Comparison of ENCODE assay signal across 8 mouse cellular contexts in the genomic region with DNA sequence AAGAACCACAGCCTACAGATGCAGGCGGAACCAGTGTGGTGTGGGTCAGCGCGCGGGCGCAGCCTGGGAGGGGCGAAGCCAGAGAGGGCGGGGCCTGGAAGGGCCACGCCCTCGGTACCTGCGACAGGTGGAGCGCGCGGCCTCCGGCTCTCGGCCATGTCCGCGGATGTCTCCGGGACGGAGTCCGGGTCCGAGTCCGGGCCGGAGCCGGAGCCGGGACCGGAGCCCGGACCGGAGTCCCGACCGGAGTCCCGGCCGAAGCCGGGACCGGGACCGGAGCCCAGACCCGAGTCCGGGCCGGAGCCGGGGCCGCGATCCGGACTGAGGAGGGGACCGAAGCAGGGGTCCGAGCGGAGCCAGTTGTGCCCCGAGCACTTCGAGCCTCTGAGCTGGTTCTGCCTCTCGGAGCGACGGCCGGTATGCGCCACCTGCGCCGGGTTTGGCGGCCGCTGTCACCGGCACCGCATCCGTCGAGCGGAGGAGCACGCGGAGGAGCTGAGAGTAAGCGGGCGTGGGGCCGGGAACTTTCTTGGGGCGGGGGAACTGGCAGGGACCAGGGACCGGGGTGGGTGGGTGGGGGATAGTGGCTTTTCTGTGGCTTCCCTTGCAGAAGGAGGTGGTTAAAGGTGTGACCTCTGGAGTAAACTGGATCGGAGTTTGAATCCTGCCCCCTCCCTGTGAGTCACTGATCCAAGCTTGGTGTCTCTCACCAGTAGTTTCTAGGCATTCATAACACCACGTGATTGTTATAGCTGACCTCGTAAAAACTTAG. TPM values are rescaled to one million over a fixed set of nuclear protein-coding genes. Genes with fewer than 3 reads are reported as not detected.
DNase-seq lines count a peak whose midpoint lies in the region; ATAC-seq and TF ChIP-seq lines count a peak whose summit lies in the region.

A gene (plus strand): TSS at position 117 of the 772 bp plus-strand sequence.

- TF ChIP-seq EP300 in liver, embryonic 14.5 days (IDR thresholded peaks at IDR 0.05; ENCODE audit: low read depth) = no peak

- H3K27ac ChIP-seq in intestine, embryonic 14.5 days (ENCODE audit: low read depth) = peak within 1 kb of the TSS; percentile 57; the same call in 1 of the 2 replicates
- H3K27ac ChIP-seq in liver, embryonic 14.5 days = no peak within 1 kb of the TSS

- DNase-seq in CD4-positive helper T cell, adult 2 months (ENCODE audit: low read depth, low spot score) = peak; percentile 81
- DNase-seq in adrenal gland, postnatal 10 days = peak; percentile 54
- peak; percentile 82 for DNase-seq in intestine, embryonic 14.5 days (ENCODE audit: low spot score)
- DNase-seq in liver, embryonic 14.5 days (ENCODE audit: low read depth in 3 of 3, low spot score in 3 of 3) = no peak
- DNase-seq in natural killer cell, adult 2 months (ENCODE audit: low spot score in 2 of 2) = peak; percentile 60 to 69
- DNase-seq in thymus, postnatal 14 days = peak; percentile 74
- no peak for DNase-seq in c-Kit-positive CD71-positive TER-119-positive erythroid progenitor cells, embryonic 14.5 days (ENCODE audit: low spot score)

- peak within 1 kb of the TSS; percentile 53 for H3K4me3 ChIP-seq in erythroblast, embryonic 14.5 days (replicated peaks)
- peak within 1 kb of the TSS; percentile 47 for H3K4me3 ChIP-seq in intestine, embryonic 14.5 days (ENCODE audit: low read depth, low read length)
- peak within 1 kb of the TSS; percentile 7 to 57 for H3K4me3 ChIP-seq in liver, embryonic 14.5 days (ENCODE audit: insufficient read depth in 1 of 2, low read depth in 2 of 2, low read length in 2 of 2)

- 2% methylated on average over 70 of the region's 71 CpGs for WGBS in intestine, embryonic 14.5 days
- 2% methylated on average over 71 of the region's 71 CpGs for WGBS in liver, embryonic 14.5 days (ENCODE audit: insufficient replicate concordance)

- no peaks in the 10 kb centered on the region for H3K36me3 ChIP-seq in erythroblast, embryonic 14.5 days (ENCODE audit: control insufficient read depth)
- H3K36me3 ChIP-seq in intestine, embryonic 14.5 days (ENCODE audit: control insufficient read depth, insufficient read depth, low read length) = 0 out of 2 replicates have a peak, but pooled peaks cover 4% of the 10 kb centered on the region
- H3K36me3 ChIP-seq in liver, embryonic 14.5 days (replicated peaks; ENCODE audit: control insufficient read depth, insufficient read depth, low read depth) = no peaks in the 10 kb centered on the region

- ATAC-seq in intestine, embryonic 14.5 days (replicated peaks; ENCODE audit: low FRiP score, low TSS enrichment, low read depth) = peak; percentile 92
- peak; percentile 68 for ATAC-seq in liver, embryonic 14.5 days (ENCODE audit: insufficient read depth)

- H3K4me2 ChIP-seq in intestine, embryonic 14.5 days (ENCODE audit: low read length) = peak within 1 kb of the TSS; percentile 71
- H3K4me2 ChIP-seq in liver, embryonic 14.5 days (ENCODE audit: low read depth) = peak within 1 kb of the TSS; percentile 80

- H3K27me3 ChIP-seq in erythroblast, embryonic 14.5 days (ENCODE audit: control insufficient read depth) = peaks cover 62% of the 10 kb centered on the region
- H3K27me3 ChIP-seq in intestine, embryonic 14.5 days (replicated peaks; ENCODE audit: control insufficient read depth, insufficient read depth, low read length) = no peaks in the 10 kb centered on the region
- H3K27me3 ChIP-seq in liver, embryonic 14.5 days (ENCODE audit: control insufficient read depth, insufficient read depth, low read length) = peaks cover 26% of the 10 kb centered on the region

- H3K4me1 ChIP-seq in erythroblast, embryonic 14.5 days (ENCODE audit: control insufficient read depth) = peaks cover 32% of the 10 kb centered on the region
- no peaks in the 10 kb centered on the region for H3K4me1 ChIP-seq in intestine, embryonic 14.5 days (replicated peaks; ENCODE audit: control insufficient read depth, insufficient read depth, low read length)
- peaks cover 12% of the 10 kb centered on the region in 2 experiments for H3K4me1 ChIP-seq in liver, embryonic 14.5 days (replicated peaks; ENCODE audit: control insufficient read depth in 2 of 2, insufficient read depth in 2 of 2, low read length in 1 of 2)

- peak within 1 kb of the TSS; percentile 51 for H3K9ac ChIP-seq in intestine, embryonic 14.5 days (ENCODE audit: low read length)
- no peak within 1 kb of the TSS for H3K9ac ChIP-seq in liver, embryonic 14.5 days (replicated peaks)

- peaks cover 6% of the 10 kb centered on the region; the same call in 1 of the 2 replicates for H3K9me3 ChIP-seq in erythroblast, embryonic 14.5 days (ENCODE audit: control insufficient read depth, low read length)
- no peaks in the 10 kb centered on the region for H3K9me3 ChIP-seq in intestine, embryonic 14.5 days (ENCODE audit: control insufficient read depth, low read length)
- H3K9me3 ChIP-seq in liver, embryonic 14.5 days (ENCODE audit: control insufficient read depth, low read length) = no peaks in the 10 kb centered on the region

- TF ChIP-seq CTCF in liver, embryonic 14.5 days (IDR thresholded peaks at IDR 0.05; ENCODE audit: low read depth) = no peak

RNA-seq across cellular contexts. Expression of the gene that starts here (rescaled TPM):
- 1 to 10 TPM in 1 of 2 experiments, under 1 TPM in 1; 0.93 to 1.1 TPM for total RNA-seq in adrenal gland, postnatal 10 days (2021)
- polyA plus RNA-seq in erythroblast, embryonic 14.5 days (2012) = 0.03 TPM in 1 of 2 replicates, not detected in the other
- polyA plus RNA-seq in intestine, embryonic 14.5 days (2014; fragmentation: Nextera tagmentation; extraction: Ambion mirVana) = 39.3 and 43.8 TPM in 2 replicates
- polyA plus RNA-seq in liver, embryonic 14.5 days (2012; rRNA removed) = 0.19 and 0.25 TPM in 2 replicates
- polyA plus RNA-seq in liver, embryonic 14.5 days (2014; fragmentation: Nextera tagmentation; extraction: Ambion mirVana) = 0.17 and 0.23 TPM in 2 replicates

Comparison
In these comparisons a context has a peak if more than half of its experiments do, and no peak if none do; other contexts are left out.
1. RNA of the gene that starts here (polyA plus RNA-seq): 39.3 to 43.8 TPM in intestine, embryonic 14.5 days; 0.17 to 0.25 TPM in liver, embryonic 14.5 days and 0.03 TPM in erythroblast, embryonic 14.5 days; every median in the first group is over 10 times any median in the second.
2. Peak in ATAC-seq, H3K4me3 ChIP-seq and H3K4me2 ChIP-seq in liver, embryonic 14.5 days; RNA of the gene not detected or under 1 TPM.
3. DNase-seq: peak in CD4-positive helper T cell, adult 2 months (single experiment), adrenal gland, postnatal 10 days (single experiment), intestine, embryonic 14.5 days (single experiment), natural killer cell, adult 2 months (2 of 2) and thymus, postnatal 14 days (single experiment); none in liver, embryonic 14.5 days (0 of 3) and c-Kit-positive CD71-positive TER-119-positive erythroid progenitor cells, embryonic 14.5 days (single experiment).
4. Peak in every context shown above with its lines, with median percentiles within 50 percentile points of each other: H3K4me3 ChIP-seq.